Mouse (Mus musculus): ENCODE measurements at regions not wholly inside any gene's neighbourhood (a gene's known extent, or its start where the extent isn't known, plus 50 kb on each side); places are given as distances from the start of the nearest gene placed in this dataset.

DNA sequence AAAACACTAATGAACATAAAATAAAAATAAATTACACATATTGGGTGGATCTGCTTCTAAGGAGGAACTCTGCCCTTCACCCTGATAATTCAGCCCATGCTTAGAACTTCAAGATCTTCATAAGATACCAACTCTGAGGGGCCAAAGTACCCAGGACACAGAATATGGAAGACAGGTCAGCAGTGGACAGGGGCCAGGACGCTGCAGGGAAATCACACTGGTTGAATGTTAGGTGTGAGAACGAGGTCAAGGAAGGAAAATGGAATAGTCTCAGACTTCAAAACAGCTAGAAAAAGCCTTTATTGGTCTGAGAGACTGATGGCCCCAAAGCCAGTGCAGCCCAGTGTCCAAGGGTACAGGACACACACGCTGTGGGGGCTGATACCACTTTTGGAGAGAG lies 50.5 kb upstream of the Hs6st1 start:
- TF ChIP-seq ZC3H11A (IDR thresholded peaks at IDR 0.05; ENCODE audit: borderline replicate concordance, low read depth, low read length) (no peak), ZNF384 (IDR thresholded peaks at IDR 0.05; ENCODE audit: low read depth, low read length) (no peak)
